Mouse (Mus musculus) R1 (cell line): Measurements from ENCODE around the gene Pnrc1.
"Not testable (repeated sequence)": the region's sequence is repeated elsewhere in the genome, so short reads cannot be mapped to it uniquely, and the experiment has no call there.

Experiments
- DNase-seq: peaks from one replicate; pipeline ENCODE4 v3.0.0-alpha.2; 2018; ENCODE audit warnings: low read depth, low spot score

The Pnrc1 gene

GRCm38 (mm10) chr4:33290002-33290401 lies at the start of gene Pnrc1:
TSS of gene Pnrc1 (minus strand) at chr4:33290163.
- no peak for DNase-seq

GRCm38 (mm10) chr4:33337999-33338398 lies 48.0 kb upstream of the Pnrc1 start:
- peak; percentile 89 for DNase-seq

- no peak for DNase-seq
Observed at GRCm38 (mm10) chr4:33332956-33333455, 43.0 kb upstream of the Pnrc1 start.

- DNase-seq = no peak
Observed at GRCm38 (mm10) chr4:33331147-33331546, 41.2 kb upstream of the Pnrc1 start.

- DNase-seq = no peak
Observed at GRCm38 (mm10) chr4:33315840-33316239, 25.9 kb upstream of the Pnrc1 start.

GRCm38 (mm10) chr4:33314150-33314549 lies 24.2 kb upstream of the Pnrc1 start:
- DNase-seq = not testable (repeated sequence)

- DNase-seq = no peak
Observed at GRCm38 (mm10) chr4:33310840-33311437, 21.0 kb upstream of the Pnrc1 start.

GRCm38 (mm10) chr4:33309764-33310757 lies 20.1 kb upstream of the Pnrc1 start, which contains the start of gene Rngtt:
TSS of gene Rngtt (plus strand) at chr4:33310311.
- peak; percentile 98 for DNase-seq

GRCm38 (mm10) chr4:33307146-33307545 lies 17.2 kb upstream of the Pnrc1 start:
- peak; percentile 66 for DNase-seq

GRCm38 (mm10) chr4:33303057-33303456 lies 13.1 kb upstream of the Pnrc1 start:
- no peak for DNase-seq

GRCm38 (mm10) chr4:33300891-33301665 lies 11.1 kb upstream of the Pnrc1 start:
- DNase-seq = peak; percentile 94

- DNase-seq = peak; percentile 77
Observed at GRCm38 (mm10) chr4:33292409-33293370, 2.7 kb upstream of the Pnrc1 start.

GRCm38 (mm10) chr4:33290878-33291277 lies 915 bp upstream of the Pnrc1 start:
- peak; percentile 30 for DNase-seq

GRCm38 (mm10) chr4:33289106-33289650 lies 785 bp downstream of the Pnrc1 start:
- DNase-seq = no peak

- no peak for DNase-seq
Observed at GRCm38 (mm10) chr4:33285448-33285847, 4.5 kb downstream of the Pnrc1 start.

- no peak for DNase-seq
Observed at GRCm38 (mm10) chr4:33284083-33284880, 5.7 kb downstream of the Pnrc1 start.

GRCm38 (mm10) chr4:33281891-33282685 lies 7.9 kb downstream of the Pnrc1 start:
- no peak for DNase-seq

GRCm38 (mm10) chr4:33273437-33273836 lies 16.5 kb downstream of the Pnrc1 start:
- DNase-seq = no peak
